Mouse (Mus musculus): Measurements from ENCODE around the gene Hdgfl3. TPM values are rescaled to one million over a fixed set of nuclear protein-coding genes. Genes with fewer than 3 reads are reported as not detected.

Gene Hdgfl3
- polyA plus RNA-seq, 2 experiments: 17.9 to 21.3 TPM

- Histone ChIP-seq H3K36me3 (ENCODE audit: control insufficient read depth, insufficient read depth, low read length) (no peaks in the 10 kb centered on the region), H3K27me3 (ENCODE audit: control insufficient read depth, insufficient read depth, low read length) (no peaks in the 10 kb centered on the region), H3K4me3 (replicated peaks; ENCODE audit: low read length) (no peak overlapping the region), H3K4me1 (ENCODE audit: control insufficient read depth, insufficient read depth, low read length) (peaks cover 4% of the 10 kb centered on the region; the same call in 1 of the 2 replicates), H3K9me3 (ENCODE audit: control insufficient read depth, low read length) (no peaks in the 10 kb centered on the region), H3K27ac (replicated peaks; ENCODE audit: low read depth, low read length) (no peak overlapping the region), H3K4me2 (replicated peaks; ENCODE audit: low read depth, low read length, severe bottlenecking) (no peak overlapping the region), H3K9ac (ENCODE audit: low read depth, low read length, severe bottlenecking) (no peak overlapping the region)
- 61% methylated on average over 3 of the region's 3 CpGs for WGBS
- DNase-seq (ENCODE audit: low spot score) (no peak), ATAC-seq (ENCODE audit: low FRiP score, low read depth) (no peak)
- TF ChIP-seq POLR2A (IDR thresholded peaks at IDR 0.05; ENCODE audit: borderline replicate concordance, extremely low read depth, insufficient read depth, insufficient read length): no peak
Observed at GRCm38 (mm10) chr7:81845313-81845712, 89.0 kb downstream of the Hdgfl3 start.

- TF ChIP-seq POLR2A (IDR thresholded peaks at IDR 0.05; ENCODE audit: borderline replicate concordance, extremely low read depth, insufficient read depth, insufficient read length): no peak
- Histone ChIP-seq H3K36me3 (ENCODE audit: control insufficient read depth, insufficient read depth, low read length) (no peaks in the 10 kb centered on the region), H3K27me3 (ENCODE audit: control insufficient read depth, insufficient read depth, low read length) (no peaks in the 10 kb centered on the region), H3K9me3 (ENCODE audit: control insufficient read depth, low read length) (no peaks in the 10 kb centered on the region), H3K9ac (ENCODE audit: low read depth, low read length, severe bottlenecking) (no peak overlapping the region), H3K4me3 (replicated peaks; ENCODE audit: low read length) (no peak overlapping the region), H3K4me2 (replicated peaks; ENCODE audit: low read depth, low read length, severe bottlenecking) (no peak overlapping the region), H3K27ac (replicated peaks; ENCODE audit: low read depth, low read length) (no peak overlapping the region), H3K4me1 (ENCODE audit: control insufficient read depth, insufficient read depth, low read length) (peaks cover 4% of the 10 kb centered on the region; the same call in 1 of the 2 replicates)
- DNase-seq (ENCODE audit: low spot score) (no peak), ATAC-seq (ENCODE audit: low FRiP score, low read depth) (no peak)
- 52% methylated on average over 11 of the region's 11 CpGs for WGBS
Observed at GRCm38 (mm10) chr7:81844801-81845200, 89.5 kb downstream of the Hdgfl3 start.

GRCm38 (mm10) chr7:81843903-81844302 is 90.4 kb downstream of the Hdgfl3 start:
- Histone ChIP-seq H3K4me1 (ENCODE audit: control insufficient read depth, insufficient read depth, low read length) (peaks cover 4% of the 10 kb centered on the region; the same call in 1 of the 2 replicates), H3K4me3 (replicated peaks; ENCODE audit: low read length) (no peak overlapping the region), H3K27ac (replicated peaks; ENCODE audit: low read depth, low read length) (no peak overlapping the region), H3K36me3 (ENCODE audit: control insufficient read depth, insufficient read depth, low read length) (no peaks in the 10 kb centered on the region), H3K9ac (ENCODE audit: low read depth, low read length, severe bottlenecking) (no peak overlapping the region), H3K4me2 (replicated peaks; ENCODE audit: low read depth, low read length, severe bottlenecking) (no peak overlapping the region), H3K9me3 (ENCODE audit: control insufficient read depth, low read length) (no peaks in the 10 kb centered on the region), H3K27me3 (ENCODE audit: control insufficient read depth, insufficient read depth, low read length) (no peaks in the 10 kb centered on the region)
- TF ChIP-seq POLR2A (IDR thresholded peaks at IDR 0.05; ENCODE audit: borderline replicate concordance, extremely low read depth, insufficient read depth, insufficient read length): no peak
- WGBS: 90% methylated on average over 8 of the region's 8 CpGs
- ATAC-seq (ENCODE audit: low FRiP score, low read depth): no peak
- no peak for DNase-seq (ENCODE audit: low spot score)

- no peak for ATAC-seq (ENCODE audit: low FRiP score, low read depth)
- TF ChIP-seq POLR2A (IDR thresholded peaks at IDR 0.05; ENCODE audit: borderline replicate concordance, extremely low read depth, insufficient read depth, insufficient read length): no peak
Observed at GRCm38 (mm10) chr7:81842998-81843397, 91.3 kb downstream of the Hdgfl3 start.

GRCm38 (mm10) chr7:81842141-81842540 is 92.1 kb downstream of the Hdgfl3 start:
- WGBS: 95% methylated on average over 7 of the region's 7 CpGs
- no peaks in the 10 kb centered on the region for H3K9me3 ChIP-seq (ENCODE audit: control insufficient read depth, low read length)
- H3K9ac ChIP-seq (ENCODE audit: low read depth, low read length, severe bottlenecking): no peak overlapping the region
- H3K27me3 ChIP-seq (ENCODE audit: control insufficient read depth, insufficient read depth, low read length): no peaks in the 10 kb centered on the region
- H3K27ac ChIP-seq (replicated peaks; ENCODE audit: low read depth, low read length): no peak overlapping the region
- no peak overlapping the region for H3K4me3 ChIP-seq (replicated peaks; ENCODE audit: low read length)
- no peaks in the 10 kb centered on the region for H3K36me3 ChIP-seq (ENCODE audit: control insufficient read depth, insufficient read depth, low read length)
- ATAC-seq (ENCODE audit: low FRiP score, low read depth) (no peak), DNase-seq (ENCODE audit: low spot score) (no peak)
- TF ChIP-seq POLR2A (IDR thresholded peaks at IDR 0.05; ENCODE audit: borderline replicate concordance, extremely low read depth, insufficient read depth, insufficient read length): no peak
- no peak overlapping the region for H3K4me2 ChIP-seq (replicated peaks; ENCODE audit: low read depth, low read length, severe bottlenecking)
- peaks cover 2% of the 10 kb centered on the region; the same call in 1 of the 2 replicates for H3K4me1 ChIP-seq (ENCODE audit: control insufficient read depth, insufficient read depth, low read length)

More at GRCm38 (mm10) chr7:81842998-81843397, 91.3 kb downstream of the Hdgfl3 start:
- Histone ChIP-seq H3K4me2 (replicated peaks; ENCODE audit: low read depth, low read length, severe bottlenecking) (no peak overlapping the region), H3K27me3 (ENCODE audit: control insufficient read depth, insufficient read depth, low read length) (no peaks in the 10 kb centered on the region), H3K9me3 (ENCODE audit: control insufficient read depth, low read length) (no peaks in the 10 kb centered on the region), H3K36me3 (ENCODE audit: control insufficient read depth, insufficient read depth, low read length) (no peaks in the 10 kb centered on the region), H3K4me1 (ENCODE audit: control insufficient read depth, insufficient read depth, low read length) (peaks cover 4% of the 10 kb centered on the region; the same call in 1 of the 2 replicates), H3K27ac (replicated peaks; ENCODE audit: low read depth, low read length) (no peak overlapping the region), H3K4me3 (replicated peaks; ENCODE audit: low read length) (no peak overlapping the region), H3K9ac (ENCODE audit: low read depth, low read length, severe bottlenecking) (no peak overlapping the region)
- DNase-seq (ENCODE audit: low spot score): no peak
- WGBS: 79% methylated on average over 1 of the region's 1 CpGs

- no peak overlapping the region for H3K9ac ChIP-seq (ENCODE audit: low read depth, low read length, severe bottlenecking)
- no peak for DNase-seq (ENCODE audit: low spot score)
- no peak overlapping the region for H3K4me3 ChIP-seq (replicated peaks; ENCODE audit: low read length)
- no peaks in the 10 kb centered on the region for H3K27me3 ChIP-seq (ENCODE audit: control insufficient read depth, insufficient read depth, low read length)
- WGBS: 80% methylated on average over 6 of the region's 6 CpGs
- H3K4me1 ChIP-seq (ENCODE audit: control insufficient read depth, insufficient read depth, low read length): no peaks in the 10 kb centered on the region
- no peak overlapping the region for H3K4me2 ChIP-seq (replicated peaks; ENCODE audit: low read depth, low read length, severe bottlenecking)
- no peak for ATAC-seq (ENCODE audit: low FRiP score, low read depth)
- H3K36me3 ChIP-seq (ENCODE audit: control insufficient read depth, insufficient read depth, low read length): no peaks in the 10 kb centered on the region
- TF ChIP-seq POLR2A (IDR thresholded peaks at IDR 0.05; ENCODE audit: borderline replicate concordance, extremely low read depth, insufficient read depth, insufficient read length): no peak
- H3K9me3 ChIP-seq (ENCODE audit: control insufficient read depth, low read length): no peaks in the 10 kb centered on the region
- no peak overlapping the region for H3K27ac ChIP-seq (replicated peaks; ENCODE audit: low read depth, low read length)
Observed at GRCm38 (mm10) chr7:81841439-81841838, 92.8 kb downstream of the Hdgfl3 start.
